Mouse (Mus musculus): Measurements from ENCODE around the gene Ppara. TPM values are rescaled to one million over a fixed set of nuclear protein-coding genes. Genes with fewer than 3 reads are reported as not detected.

Gene Ppara
- polyA plus RNA-seq, 1 experiment from 2014 or later: 12.2 TPM

- H3K4me3 ChIP-seq (replicated peaks; ENCODE audit: low read length): no peak overlapping the region
- H3K4me1 ChIP-seq (ENCODE audit: control insufficient read depth, insufficient read depth, low read length): no peaks in the 10 kb centered on the region
- H3K27ac ChIP-seq (ENCODE audit: low read length): no peak overlapping the region
- WGBS: 75% methylated on average over 1 of the region's 1 CpGs
- H3K4me2 ChIP-seq (ENCODE audit: low read depth, low read length): no peak overlapping the region
- peaks cover 9% of the 10 kb centered on the region; the same call in 1 of the 2 replicates for H3K9me3 ChIP-seq (replicated peaks; ENCODE audit: control insufficient read depth, low read length)
- no peaks in the 10 kb centered on the region for H3K36me3 ChIP-seq (ENCODE audit: control insufficient read depth, insufficient read depth, low read length)
- no peaks in the 10 kb centered on the region for H3K27me3 ChIP-seq (ENCODE audit: control insufficient read depth, insufficient read depth, low read length)
- ATAC-seq (ENCODE audit: insufficient read depth, low FRiP score): 0 out of 2 replicates have a peak, but pooled peaks have one; percentile 29
- no peak overlapping the region for H3K9ac ChIP-seq (ENCODE audit: low read length)
Measured at GRCm38 (mm10) chr15:85754033-85754650, 19.4 kb downstream of the Ppara start.

GRCm38 (mm10) chr15:85755214-85755613 is 20.4 kb downstream of the Ppara start:
- peaks cover 10% of the 10 kb centered on the region; the same call in 1 of the 2 replicates for H3K9me3 ChIP-seq (replicated peaks; ENCODE audit: control insufficient read depth, low read length)
- WGBS: 63% methylated on average over 6 of the region's 6 CpGs
- no peaks in the 10 kb centered on the region for H3K27me3 ChIP-seq (ENCODE audit: control insufficient read depth, insufficient read depth, low read length)
- H3K4me3 ChIP-seq (replicated peaks; ENCODE audit: low read length): no peak overlapping the region
- no peaks in the 10 kb centered on the region for H3K4me1 ChIP-seq (ENCODE audit: control insufficient read depth, insufficient read depth, low read length)
- no peak for ATAC-seq (ENCODE audit: insufficient read depth, low FRiP score)
- no peak overlapping the region for H3K4me2 ChIP-seq (ENCODE audit: low read depth, low read length)
- no peak overlapping the region for H3K9ac ChIP-seq (ENCODE audit: low read length)
- no peak overlapping the region for H3K27ac ChIP-seq (ENCODE audit: low read length)
- H3K36me3 ChIP-seq (ENCODE audit: control insufficient read depth, insufficient read depth, low read length): no peaks in the 10 kb centered on the region

GRCm38 (mm10) chr15:85756611-85757010 is 21.8 kb downstream of the Ppara start:
- H3K27ac ChIP-seq (ENCODE audit: low read length): no peak overlapping the region
- H3K9me3 ChIP-seq (replicated peaks; ENCODE audit: control insufficient read depth, low read length): peaks cover 10% of the 10 kb centered on the region; the same call in 1 of the 2 replicates
- no peaks in the 10 kb centered on the region for H3K27me3 ChIP-seq (ENCODE audit: control insufficient read depth, insufficient read depth, low read length)
- WGBS: 85% methylated on average over 7 of the region's 7 CpGs
- ATAC-seq (ENCODE audit: insufficient read depth, low FRiP score): no peak
- H3K4me2 ChIP-seq (ENCODE audit: low read depth, low read length): no peak overlapping the region
- no peaks in the 10 kb centered on the region for H3K36me3 ChIP-seq (ENCODE audit: control insufficient read depth, insufficient read depth, low read length)
- no peak overlapping the region for H3K4me3 ChIP-seq (replicated peaks; ENCODE audit: low read length)
- H3K4me1 ChIP-seq (ENCODE audit: control insufficient read depth, insufficient read depth, low read length): no peaks in the 10 kb centered on the region
- H3K9ac ChIP-seq (ENCODE audit: low read length): no peak overlapping the region

- peaks cover 10% of the 10 kb centered on the region; the same call in 1 of the 2 replicates for H3K9me3 ChIP-seq (replicated peaks; ENCODE audit: control insufficient read depth, low read length)
- no peaks in the 10 kb centered on the region for H3K27me3 ChIP-seq (ENCODE audit: control insufficient read depth, insufficient read depth, low read length)
- 95% methylated on average over 3 of the region's 3 CpGs for WGBS
- no peak for ATAC-seq (ENCODE audit: insufficient read depth, low FRiP score)
- no peaks in the 10 kb centered on the region for H3K4me1 ChIP-seq (ENCODE audit: control insufficient read depth, insufficient read depth, low read length)
- H3K27ac ChIP-seq (ENCODE audit: low read length): no peak overlapping the region
- H3K9ac ChIP-seq (ENCODE audit: low read length): no peak overlapping the region
- no peak overlapping the region for H3K4me2 ChIP-seq (ENCODE audit: low read depth, low read length)
- no peaks in the 10 kb centered on the region for H3K36me3 ChIP-seq (ENCODE audit: control insufficient read depth, insufficient read depth, low read length)
- no peak overlapping the region for H3K4me3 ChIP-seq (replicated peaks; ENCODE audit: low read length)
Measured at GRCm38 (mm10) chr15:85757768-85758167, 23.0 kb downstream of the Ppara start.

- no peak overlapping the region for H3K27ac ChIP-seq (ENCODE audit: low read length)
- H3K36me3 ChIP-seq (ENCODE audit: control insufficient read depth, insufficient read depth, low read length): no peaks in the 10 kb centered on the region
- no peaks in the 10 kb centered on the region for H3K27me3 ChIP-seq (ENCODE audit: control insufficient read depth, insufficient read depth, low read length)
- H3K9ac ChIP-seq (ENCODE audit: low read length): no peak overlapping the region
- no peak overlapping the region for H3K4me3 ChIP-seq (replicated peaks; ENCODE audit: low read length)
- 76% methylated on average over 4 of the region's 4 CpGs for WGBS
- no peak for ATAC-seq (ENCODE audit: insufficient read depth, low FRiP score)
- peaks cover 5% of the 10 kb centered on the region; the same call in 1 of the 2 replicates for H3K9me3 ChIP-seq (replicated peaks; ENCODE audit: control insufficient read depth, low read length)
- H3K4me2 ChIP-seq (ENCODE audit: low read depth, low read length): no peak overlapping the region
- no peaks in the 10 kb centered on the region for H3K4me1 ChIP-seq (ENCODE audit: control insufficient read depth, insufficient read depth, low read length)
Measured at GRCm38 (mm10) chr15:85762761-85763160, 28.0 kb downstream of the Ppara start.

- ATAC-seq (ENCODE audit: insufficient read depth, low FRiP score): no peak
Measured at GRCm38 (mm10) chr15:85765022-85765421, 30.2 kb downstream of the Ppara start.

GRCm38 (mm10) chr15:85766677-85767076 is 31.9 kb downstream of the Ppara start:
- Histone ChIP-seq H3K36me3 (ENCODE audit: control insufficient read depth, insufficient read depth, low read length) (no peaks in the 10 kb centered on the region), H3K9me3 (replicated peaks; ENCODE audit: control insufficient read depth, low read length) (no peaks in the 10 kb centered on the region), H3K9ac (ENCODE audit: low read length) (no peak overlapping the region), H3K4me3 (replicated peaks; ENCODE audit: low read length) (no peak overlapping the region), H3K27me3 (ENCODE audit: control insufficient read depth, insufficient read depth, low read length) (no peaks in the 10 kb centered on the region), H3K4me2 (ENCODE audit: low read depth, low read length) (no peak overlapping the region), H3K4me1 (ENCODE audit: control insufficient read depth, insufficient read depth, low read length) (no peaks in the 10 kb centered on the region), H3K27ac (ENCODE audit: low read length) (no peak overlapping the region)
- no peak for ATAC-seq (ENCODE audit: insufficient read depth, low FRiP score)
- WGBS: 84% methylated on average over 5 of the region's 5 CpGs

More at GRCm38 (mm10) chr15:85765022-85765421, 30.2 kb downstream of the Ppara start:
- WGBS: 40% methylated on average over 3 of the region's 3 CpGs
- H3K4me1 ChIP-seq (ENCODE audit: control insufficient read depth, insufficient read depth, low read length): no peaks in the 10 kb centered on the region
- H3K27ac ChIP-seq (ENCODE audit: low read length): no peak overlapping the region
- H3K36me3 ChIP-seq (ENCODE audit: control insufficient read depth, insufficient read depth, low read length): no peaks in the 10 kb centered on the region
- no peak overlapping the region for H3K9ac ChIP-seq (ENCODE audit: low read length)
- no peaks in the 10 kb centered on the region for H3K9me3 ChIP-seq (replicated peaks; ENCODE audit: control insufficient read depth, low read length)
- H3K27me3 ChIP-seq (ENCODE audit: control insufficient read depth, insufficient read depth, low read length): no peaks in the 10 kb centered on the region
- no peak overlapping the region for H3K4me2 ChIP-seq (ENCODE audit: low read depth, low read length)
- H3K4me3 ChIP-seq (replicated peaks; ENCODE audit: low read length): no peak overlapping the region

- Histone ChIP-seq H3K4me3 (replicated peaks; ENCODE audit: low read length) (no peak overlapping the region), H3K9me3 (replicated peaks; ENCODE audit: control insufficient read depth, low read length) (no peaks in the 10 kb centered on the region), H3K4me1 (ENCODE audit: control insufficient read depth, insufficient read depth, low read length) (no peaks in the 10 kb centered on the region), H3K9ac (ENCODE audit: low read length) (no peak overlapping the region), H3K27ac (ENCODE audit: low read length) (no peak overlapping the region), H3K4me2 (ENCODE audit: low read depth, low read length) (no peak overlapping the region), H3K27me3 (ENCODE audit: control insufficient read depth, insufficient read depth, low read length) (no peaks in the 10 kb centered on the region), H3K36me3 (ENCODE audit: control insufficient read depth, insufficient read depth, low read length) (no peaks in the 10 kb centered on the region)
- ATAC-seq (ENCODE audit: insufficient read depth, low FRiP score): no peak
- WGBS: 86% methylated on average over 8 of the region's 8 CpGs
Measured at GRCm38 (mm10) chr15:85768991-85769390, 34.2 kb downstream of the Ppara start.

- peak; percentile 80 for ATAC-seq (ENCODE audit: insufficient read depth, low FRiP score)
- no peak overlapping the region for H3K4me2 ChIP-seq (ENCODE audit: low read depth, low read length)
- H3K27ac ChIP-seq (ENCODE audit: low read length): peak overlapping the region; percentile 43
Measured at GRCm38 (mm10) chr15:85771306-85772121, 36.7 kb downstream of the Ppara start.

More at GRCm38 (mm10) chr15:85771306-85772121, 36.7 kb downstream of the Ppara start:
- Histone ChIP-seq H3K4me1 (ENCODE audit: control insufficient read depth, insufficient read depth, low read length) (no peaks in the 10 kb centered on the region), H3K9me3 (replicated peaks; ENCODE audit: control insufficient read depth, low read length) (no peaks in the 10 kb centered on the region), H3K9ac (ENCODE audit: low read length) (no peak overlapping the region), H3K36me3 (ENCODE audit: control insufficient read depth, insufficient read depth, low read length) (no peaks in the 10 kb centered on the region), H3K27me3 (ENCODE audit: control insufficient read depth, insufficient read depth, low read length) (no peaks in the 10 kb centered on the region), H3K4me3 (replicated peaks; ENCODE audit: low read length) (no peak overlapping the region)
- 68% methylated on average over 17 of the region's 17 CpGs for WGBS
